Mouse (Mus musculus): Measurements from ENCODE around the gene Gm4779.
"Not testable (repeated sequence)": the region's sequence is repeated elsewhere in the genome, so short reads cannot be mapped to it uniquely, and the experiment has no call there.

The Gm4779 gene

GRCm38 (mm10) chrX:101794342-101794741 is at the start of gene Gm4779, which contains the start of gene 8030474K03Rik:
TSS of gene Gm4779 (minus strand) at chrX:101794423.
TSS of gene 8030474K03Rik (plus strand) at chrX:101794656.
- no peak for DNase-seq (ENCODE audit: low read depth, low spot score)

GRCm38 (mm10) chrX:101819980-101820379 is 25.8 kb upstream of the Gm4779 start:
- DNase-seq (ENCODE audit: low read depth, low spot score), result not testable (repeated sequence)

- peak; percentile 25 for DNase-seq (ENCODE audit: low read depth, low spot score)
Observed at GRCm38 (mm10) chrX:101819163-101819562, 24.9 kb upstream of the Gm4779 start.

- no peak for DNase-seq (ENCODE audit: low read depth, low spot score)
Observed at GRCm38 (mm10) chrX:101811750-101812149, 17.5 kb upstream of the Gm4779 start.

- peak; percentile 72 for DNase-seq (ENCODE audit: low read depth, low spot score)
Observed at GRCm38 (mm10) chrX:101805512-101805911, 11.3 kb upstream of the Gm4779 start.

GRCm38 (mm10) chrX:101791551-101791950 is 2.7 kb downstream of the Gm4779 start:
- peak; percentile 67 for DNase-seq (ENCODE audit: low read depth, low spot score)

- DNase-seq (ENCODE audit: low read depth, low spot score), result peak; percentile 69
Observed at GRCm38 (mm10) chrX:101772035-101772434, 22.2 kb downstream of the Gm4779 start.

- no peak for DNase-seq (ENCODE audit: low read depth, low spot score)
Observed at GRCm38 (mm10) chrX:101770307-101770706, 23.9 kb downstream of the Gm4779 start.

GRCm38 (mm10) chrX:101769478-101769877 is 24.7 kb downstream of the Gm4779 start:
- DNase-seq (ENCODE audit: low read depth, low spot score), result no peak

- DNase-seq (ENCODE audit: low read depth, low spot score), result peak; percentile 3
Observed at GRCm38 (mm10) chrX:101767280-101767679, 26.9 kb downstream of the Gm4779 start.

GRCm38 (mm10) chrX:101765111-101765510 is 29.1 kb downstream of the Gm4779 start:
- peak; percentile 12 for DNase-seq (ENCODE audit: low read depth, low spot score)

- no peak for DNase-seq (ENCODE audit: low read depth, low spot score)
Observed at GRCm38 (mm10) chrX:101764621-101765020, 29.6 kb downstream of the Gm4779 start.

- no peak for DNase-seq (ENCODE audit: low read depth, low spot score)
Observed at GRCm38 (mm10) chrX:101754478-101754877, 39.7 kb downstream of the Gm4779 start.

- no peak for DNase-seq (ENCODE audit: low read depth, low spot score)
Observed at GRCm38 (mm10) chrX:101750144-101750543, 44.1 kb downstream of the Gm4779 start.

- no peak for DNase-seq (ENCODE audit: low read depth, low spot score)
Observed at GRCm38 (mm10) chrX:101741064-101741433, 53.2 kb downstream of the Gm4779 start.

- no peak for DNase-seq (ENCODE audit: low read depth, low spot score)
Observed at GRCm38 (mm10) chrX:101740335-101741063, 53.7 kb downstream of the Gm4779 start.

Measured in 3T3-L1 (cell line).